Mouse (Mus musculus): ENCODE results near the gene Eapp. TPM values are rescaled to one million over a fixed set of nuclear protein-coding genes. Genes with fewer than 3 reads are reported as not detected.
A peak's percentile ranks its signal among the peaks of the same experiment; 100 is the strongest.
"Not testable (repeated sequence)": the region's sequence is repeated elsewhere in the genome, so short reads cannot be mapped to it uniquely, and the experiment has no call there.

Gene Eapp
- total RNA-seq, 2 experiments from 2014 or later = 27.5 to 33.6 TPM

DNA sequence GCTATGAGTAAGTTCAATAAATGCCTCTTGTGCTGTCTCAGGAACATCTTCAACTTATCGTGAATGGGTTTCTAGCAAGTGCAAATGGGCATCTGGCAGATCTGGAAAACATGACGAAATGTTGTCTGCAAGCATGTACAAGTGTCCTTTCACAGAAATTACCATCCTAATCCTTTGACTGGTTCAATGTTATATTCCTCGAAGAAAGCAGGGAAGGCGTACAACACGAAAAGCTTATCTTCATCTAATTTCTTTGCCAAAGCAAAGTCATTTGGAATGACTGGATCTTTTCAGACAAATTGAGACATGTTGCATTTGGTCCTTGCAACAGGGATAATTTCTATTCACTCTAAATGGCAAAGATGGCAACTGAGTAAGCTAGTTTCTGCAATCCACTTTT lies 6.6 kb downstream of the Eapp start:
- intact Hi-C loops (cut with DNase I) = no loop called here
- DNase-seq = no peak

DNA sequence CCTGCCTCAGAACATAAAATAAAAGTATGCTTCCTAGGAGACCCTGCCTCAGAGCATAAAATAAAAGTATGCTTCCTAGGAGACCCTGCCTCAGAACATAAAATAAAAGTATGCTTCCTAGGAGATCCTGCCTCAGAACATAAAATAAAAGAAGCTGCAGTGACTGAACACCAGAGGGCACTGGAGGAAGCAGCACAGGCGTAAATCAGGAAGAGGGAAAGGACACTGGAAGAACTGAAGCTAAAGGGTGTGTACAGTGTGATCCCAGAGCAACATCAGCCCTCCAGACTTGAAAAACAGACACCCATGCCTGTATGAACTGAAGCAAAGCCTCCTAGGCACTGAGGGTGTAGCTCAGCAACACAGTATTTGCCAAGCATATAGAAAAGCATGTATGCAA lies 12.5 kb downstream of the Eapp start:
- intact Hi-C loops (cut with DNase I) = no loop called here
- peak in 1 of 2 experiments; percentile 15 for DNase-seq

DNA sequence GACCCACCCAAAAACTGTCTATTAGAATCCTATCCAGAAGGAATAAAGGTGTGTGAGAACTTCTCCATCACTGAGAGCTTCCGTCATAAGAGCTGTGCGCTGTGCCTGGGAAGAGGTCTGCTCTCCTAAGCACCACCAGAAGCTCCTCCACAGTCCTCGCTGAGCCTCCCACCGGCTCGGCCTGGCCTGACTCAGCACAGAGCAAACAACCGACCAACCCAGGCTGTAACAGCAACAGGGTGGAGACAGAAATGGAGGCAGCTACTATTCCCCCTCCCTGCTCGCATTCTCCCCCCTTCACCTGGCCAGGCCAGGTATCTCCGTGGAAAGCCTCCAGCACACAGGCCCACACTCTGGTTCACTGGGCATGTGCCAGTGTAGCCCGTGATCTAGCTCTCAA lies 19.0 kb downstream of the Eapp start:
- intact Hi-C loops (cut with DNase I) = no loop called here
- DNase-seq = no peak

DNA sequence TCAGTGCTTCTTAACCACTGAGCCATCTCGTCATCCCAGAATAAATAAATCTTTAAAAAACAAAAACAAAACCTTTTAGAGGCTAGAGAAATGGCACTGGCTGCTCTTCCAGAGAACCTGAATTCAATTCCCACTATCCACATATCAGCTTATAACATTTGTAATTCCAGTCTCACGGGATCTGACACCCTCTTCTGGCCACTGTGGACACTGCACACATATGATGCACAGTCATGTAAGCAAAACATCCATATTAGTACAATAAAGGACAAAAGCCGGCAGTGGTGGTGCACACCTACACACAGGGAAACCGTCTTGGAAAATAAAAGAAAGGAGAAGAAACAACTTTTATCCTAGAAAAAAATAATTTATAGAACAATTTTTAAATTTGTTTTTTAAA lies 20.3 kb downstream of the Eapp start:
- intact Hi-C loops (cut with DNase I) = no loop called here
- no peak for DNase-seq

DNA sequence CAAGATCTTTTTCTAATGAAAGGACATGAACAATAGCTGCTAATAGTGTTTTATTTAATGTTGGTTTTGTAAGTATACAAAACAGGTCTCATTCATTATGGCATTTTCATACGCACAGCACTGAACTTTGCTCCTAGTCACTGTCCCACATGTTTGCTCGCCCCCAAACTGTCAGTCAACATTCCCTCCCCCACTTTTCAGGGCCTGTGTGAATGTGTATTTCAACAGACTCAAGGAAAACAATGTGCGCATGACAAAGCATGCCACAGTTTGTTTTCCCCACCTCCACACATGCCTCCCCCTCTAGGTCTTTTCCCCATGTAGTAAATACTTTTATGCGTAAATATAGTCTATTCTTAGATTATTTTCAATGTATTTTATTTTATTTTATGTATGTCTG lies 24.4 kb downstream of the Eapp start:
- intact Hi-C loops (cut with DNase I) = no loop called here
- no peak for DNase-seq

DNA sequence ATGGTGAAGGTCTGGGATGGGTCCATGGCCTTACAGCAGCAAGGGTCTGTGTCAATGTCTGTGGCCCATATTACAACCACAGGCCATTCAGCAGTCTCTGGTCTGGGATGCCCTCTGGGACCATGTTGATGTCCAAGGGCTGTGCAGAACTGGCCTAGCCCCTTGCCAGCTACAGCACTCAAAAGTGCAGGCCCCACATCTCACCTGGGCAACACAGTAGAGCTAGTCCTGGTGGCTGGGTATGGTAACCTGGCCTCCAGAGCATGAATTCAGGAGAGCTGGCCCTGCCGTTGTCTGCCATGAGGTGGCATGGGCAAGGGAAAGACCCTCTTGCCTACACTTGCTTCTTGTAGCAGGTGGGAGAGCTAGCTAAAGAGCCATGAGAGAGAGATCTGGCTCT lies 27.6 kb downstream of the Eapp start:
- DNase-seq = no peak
- intact Hi-C loops (cut with DNase I) = no loop called here

DNA sequence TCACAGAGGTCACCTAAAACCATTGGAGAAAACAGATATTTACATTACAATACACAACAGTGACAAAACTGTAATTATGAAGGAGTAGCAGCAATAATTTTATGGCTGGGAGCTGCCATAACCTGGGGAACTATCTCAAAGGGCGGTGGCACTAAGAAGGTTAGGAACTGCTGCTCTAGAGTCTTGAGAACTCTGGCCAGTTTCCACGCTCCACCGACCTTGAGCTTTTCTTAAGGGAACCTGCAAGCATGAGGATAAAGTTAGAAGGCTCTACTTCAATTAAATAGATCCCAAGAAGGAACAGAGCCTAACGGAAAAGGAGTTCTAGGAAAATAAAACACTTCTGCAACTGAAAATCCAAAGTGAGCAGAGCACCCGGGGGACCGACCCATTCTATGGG lies 30.2 kb downstream of the Eapp start:
- no peak for DNase-seq
- intact Hi-C loops (cut with DNase I) = no loop called here

DNA sequence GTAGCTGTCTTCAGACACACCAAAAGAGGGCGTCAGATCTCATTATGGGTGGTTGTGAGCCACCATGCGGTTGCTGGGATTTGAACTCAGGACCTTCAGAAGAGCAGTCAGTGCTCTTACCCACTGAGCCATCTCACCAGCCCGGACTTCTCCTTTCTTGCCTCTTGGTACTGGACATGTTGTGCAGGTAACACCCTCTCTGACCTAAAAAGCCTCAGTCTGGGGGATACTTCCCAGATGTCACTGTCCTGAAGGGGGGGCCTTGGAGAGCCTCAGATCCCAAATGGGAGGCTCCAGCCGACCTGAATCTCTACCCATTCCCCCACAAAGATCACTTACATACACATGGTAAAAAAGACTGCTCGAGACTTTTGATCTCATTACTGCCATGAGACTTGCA lies 34.2 kb downstream of the Eapp start:
- DNase-seq; intact Hi-C loops (cut with DNase I): not testable (repeated sequence)

DNA sequence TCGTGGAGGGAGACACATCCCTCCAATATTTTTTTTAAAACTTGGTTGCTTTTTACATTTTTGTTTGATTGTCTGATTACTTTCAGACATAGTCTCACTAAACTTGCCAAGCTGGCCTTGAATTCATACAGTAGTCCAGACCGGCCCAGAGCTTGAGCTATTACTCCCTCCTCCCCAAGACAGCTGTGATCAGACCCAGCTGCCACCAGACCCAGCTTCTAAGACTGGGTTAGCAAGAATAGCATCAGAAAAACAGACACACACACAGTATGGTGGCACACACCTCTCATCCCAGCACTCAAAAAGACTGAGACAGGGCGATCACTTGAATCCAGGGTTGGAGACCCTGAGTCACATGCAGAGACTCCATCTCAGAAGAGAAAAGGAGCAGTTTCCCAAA lies 35.8 kb downstream of the Eapp start:
- DNase-seq = peak; percentile 30 to 33
- intact Hi-C loops (cut with DNase I) = no loop called here

DNA sequence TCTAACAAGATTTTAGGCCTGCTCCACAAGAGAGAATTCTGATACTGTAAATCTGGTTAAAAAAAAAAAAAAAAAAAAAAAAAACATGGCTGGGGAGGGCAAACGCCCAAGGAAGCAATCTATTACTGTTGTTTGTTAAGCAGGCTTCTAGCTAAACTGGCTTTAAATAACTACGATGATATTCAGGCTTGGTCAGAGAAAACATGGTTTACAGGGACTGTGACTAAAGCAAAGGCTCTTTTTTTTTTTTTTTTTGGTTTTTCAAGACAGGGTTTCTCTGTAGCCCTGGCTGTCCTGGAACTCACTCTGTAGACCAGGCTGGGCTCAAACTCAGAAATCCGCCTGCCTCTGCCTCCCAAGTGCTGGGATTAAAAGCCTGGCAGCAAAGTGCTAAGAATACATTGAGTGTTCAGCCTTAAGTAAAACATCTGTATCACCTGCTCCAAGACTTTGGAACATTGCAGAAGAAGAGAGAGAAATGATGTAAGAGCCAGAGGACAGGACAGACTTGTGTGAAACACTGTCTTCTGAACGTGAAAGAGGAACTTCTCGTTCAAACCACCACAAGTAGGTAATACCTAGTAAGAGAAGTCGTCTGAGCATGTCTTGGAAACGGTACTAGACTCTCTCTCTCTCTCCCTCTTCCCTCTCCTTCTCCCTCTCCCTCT lies 37.1 kb downstream of the Eapp start:
- intact Hi-C loops (cut with DNase I) = no loop called here
- DNase-seq = no peak

DNA sequence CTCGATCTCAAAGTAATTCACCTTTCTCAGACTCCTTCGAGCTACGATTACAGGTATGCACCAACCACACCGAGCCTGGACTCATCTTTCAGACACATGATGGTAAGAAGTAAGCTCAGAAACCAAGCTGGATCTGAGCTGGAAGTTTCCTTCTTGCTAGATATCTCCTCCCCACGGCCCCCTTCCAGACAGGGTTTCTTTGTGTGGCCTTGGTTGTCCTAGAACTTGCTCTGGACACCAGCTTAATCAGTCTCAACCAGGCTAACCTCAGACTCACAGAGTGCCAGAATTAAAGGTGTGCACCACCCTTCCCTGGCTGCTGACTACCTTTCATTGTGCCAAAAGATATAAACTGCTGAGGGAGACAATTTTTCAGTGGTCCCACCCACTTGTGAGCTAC lies 37.7 kb downstream of the Eapp start:
- intact Hi-C loops (cut with DNase I) = no loop called here

DNA sequence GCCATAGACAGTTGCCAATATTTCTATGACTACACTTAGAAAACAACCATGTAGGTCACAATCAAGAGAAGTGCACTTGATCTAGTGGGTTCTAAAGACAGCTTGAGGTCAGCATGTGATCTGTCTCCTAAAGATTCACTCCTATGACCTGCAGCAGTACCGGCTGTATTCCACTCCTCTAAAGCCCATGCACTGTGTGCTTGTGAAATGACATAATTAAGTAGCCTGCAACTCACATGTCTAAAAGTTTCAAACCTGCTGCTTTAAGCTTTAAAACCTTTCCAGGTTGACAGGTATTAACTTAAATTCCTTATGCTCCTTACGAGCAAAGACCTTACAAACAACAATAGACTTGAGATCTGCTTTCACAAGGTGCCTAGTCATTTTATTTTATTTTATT lies 38.5 kb downstream of the Eapp start:
- intact Hi-C loops (cut with DNase I) = no loop called here
- no peak for DNase-seq

More for the DNA sequence above, 37.7 kb downstream of the Eapp start:
- no peak for DNase-seq

DNA sequence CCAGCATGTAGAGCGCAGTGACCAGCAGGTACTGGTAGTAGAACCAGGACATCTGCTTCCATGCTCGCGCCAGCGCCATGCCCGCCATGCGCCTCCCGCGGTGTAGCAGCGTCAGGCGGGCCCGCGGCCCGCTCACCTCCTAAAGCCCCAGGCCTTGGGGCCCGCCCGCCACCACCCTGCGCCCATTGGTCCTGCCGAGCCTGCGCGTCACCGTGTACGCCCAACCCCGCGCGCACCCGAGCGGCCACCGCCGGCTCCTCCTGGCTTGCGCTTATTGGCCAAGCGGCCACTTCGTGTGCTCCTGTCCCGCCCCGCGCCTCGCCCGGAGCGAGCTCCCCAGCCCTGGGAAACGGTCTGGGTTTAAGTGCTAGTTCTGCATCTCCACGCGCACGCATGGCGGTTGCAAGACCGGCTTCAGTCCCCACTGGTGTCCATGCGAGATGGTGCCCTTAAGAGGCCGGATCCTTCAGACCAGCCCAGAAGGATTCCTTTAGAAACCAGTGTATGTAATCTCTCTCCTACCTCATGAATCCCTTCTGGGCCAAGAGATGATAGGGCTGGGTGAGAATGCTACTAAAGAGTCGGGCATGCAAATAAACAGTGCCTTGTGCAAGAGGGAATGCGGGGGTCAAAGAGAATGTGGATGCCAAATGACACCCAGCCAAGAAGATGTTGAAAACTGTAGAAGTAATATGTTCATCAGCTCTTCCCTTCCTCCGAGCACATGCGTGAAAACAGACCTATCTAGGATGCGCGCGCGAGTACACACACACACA lies 39.1 kb downstream of the Eapp start, which contains the start of gene Sptssa:
Gene Sptssa (minus strand): TSS at position 178 of the 776 bp plus-strand sequence.
- intact Hi-C loops (cut with DNase I) = no loop called here
- DNase-seq = peak; percentile 96 to 98

DNA sequence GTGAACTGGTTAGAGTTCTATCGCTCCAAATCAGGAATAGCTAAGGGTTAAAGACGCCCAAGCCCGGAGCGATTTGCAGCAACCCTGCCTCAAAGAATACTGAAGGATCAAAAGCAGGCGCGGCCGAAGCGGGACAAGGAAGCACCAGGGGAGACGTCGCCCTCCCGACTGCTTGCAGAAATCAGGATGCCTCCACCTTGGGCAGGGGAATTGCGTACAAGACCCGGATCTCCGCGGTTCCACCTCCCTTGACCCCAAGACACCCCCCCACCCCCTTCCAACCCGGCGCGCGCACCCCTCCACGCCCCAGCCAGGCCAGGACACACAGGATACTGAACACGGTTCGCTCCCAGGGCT lies 39.7 kb downstream of the Eapp start:
- DNase-seq = no peak
- intact Hi-C loops (cut with DNase I) = no loop called here

DNA sequence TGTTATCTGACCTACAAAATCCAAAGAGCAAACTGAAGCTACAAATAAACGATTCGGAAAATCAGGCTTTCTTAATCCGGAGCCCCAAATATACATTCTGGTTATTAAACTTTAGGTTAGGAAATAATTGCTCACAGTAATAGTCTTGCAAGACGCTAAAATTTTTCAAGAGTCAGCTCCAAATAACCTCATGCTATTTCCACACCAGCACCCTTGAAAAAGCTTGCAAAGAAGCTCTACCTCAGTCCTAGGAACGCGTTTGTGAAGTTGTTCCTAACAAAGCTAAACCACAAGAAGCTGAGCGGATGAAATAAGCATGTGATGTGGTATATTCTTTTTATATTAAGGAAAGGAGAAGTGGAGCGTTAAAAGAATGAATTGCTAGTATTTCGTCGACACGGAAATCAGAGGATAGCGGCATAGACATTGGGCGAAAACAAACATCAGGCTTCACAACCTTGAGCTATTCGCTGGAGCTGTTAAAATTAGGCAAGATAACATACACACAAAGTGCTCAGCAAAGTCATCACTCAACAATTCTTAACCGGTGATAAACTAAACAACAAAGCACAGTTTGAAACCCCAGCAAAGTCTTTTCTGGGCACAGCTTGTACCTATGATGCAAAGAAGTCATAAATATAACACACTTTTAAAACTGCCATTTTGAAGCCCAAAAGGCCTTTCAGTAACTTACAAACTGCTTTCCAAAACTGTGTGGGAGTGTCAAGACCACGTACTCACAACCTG lies 40.2 kb downstream of the Eapp start:
- intact Hi-C loops (cut with DNase I) = no loop called here
- DNase-seq = no peak

DNA sequence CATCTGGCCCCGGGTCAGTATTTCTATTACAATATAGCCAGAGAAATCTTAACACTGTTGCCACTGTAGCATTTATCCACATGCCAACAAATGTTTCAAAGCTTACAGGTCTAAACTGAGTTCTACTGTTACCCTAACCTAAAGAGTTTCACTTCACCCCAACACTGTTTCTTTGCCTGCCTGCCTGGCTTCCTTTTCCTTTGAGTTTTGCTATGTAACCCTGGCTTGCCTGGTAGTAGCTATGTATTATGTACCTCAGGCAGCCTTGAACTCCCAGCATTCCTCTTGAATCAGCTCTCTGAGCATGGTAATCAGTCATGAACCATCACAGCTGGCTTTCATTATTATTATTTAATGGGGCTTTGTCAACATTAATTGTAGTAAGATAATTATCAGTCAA lies 41.0 kb downstream of the Eapp start:
- intact Hi-C loops (cut with DNase I) = no loop called here

DNA sequence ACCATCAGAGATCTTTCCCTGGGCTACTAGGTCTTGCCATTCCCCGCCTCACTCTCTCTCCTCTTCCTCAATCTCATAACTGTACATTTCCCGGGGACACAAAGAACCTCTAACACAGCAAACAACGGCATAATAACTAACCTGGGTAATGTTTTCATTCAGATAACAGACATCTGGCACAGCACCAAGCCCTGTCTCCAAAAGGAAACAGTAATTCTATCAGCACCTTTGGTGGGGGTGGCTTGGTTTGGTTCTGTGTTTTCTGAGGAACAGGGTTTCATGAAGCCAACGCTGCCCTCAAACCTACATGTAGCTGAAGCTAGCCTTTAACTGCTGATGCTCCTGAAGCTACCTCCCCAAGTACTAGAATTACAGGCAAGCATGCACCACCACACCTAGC lies 41.6 kb downstream of the Eapp start:
- intact Hi-C loops (cut with DNase I) = no loop called here
- peak; percentile 19 to 36 for DNase-seq

More for the DNA sequence above, 41.0 kb downstream of the Eapp start:
- DNase-seq = peak in 1 of 2 experiments; percentile 12

DNA sequence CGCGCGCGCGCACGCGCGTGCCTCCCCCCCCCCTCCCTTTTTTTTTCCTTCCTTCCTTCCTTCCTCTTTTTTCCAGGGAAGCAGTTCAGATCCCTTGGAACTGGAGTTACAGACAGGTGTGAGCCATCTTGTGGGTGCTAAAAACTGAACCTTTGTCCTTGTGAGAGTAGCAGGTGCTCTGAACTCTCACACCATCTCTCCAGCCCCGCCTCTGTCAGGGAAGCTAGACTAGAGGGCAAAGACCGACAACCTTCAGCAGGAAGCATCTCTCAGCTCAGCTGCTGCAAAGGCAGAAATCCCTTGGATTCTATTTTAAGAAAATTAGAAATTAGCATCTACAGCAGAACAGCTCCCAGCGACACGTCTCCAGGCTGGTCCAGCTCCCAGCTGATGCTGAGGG lies 43.4 kb downstream of the Eapp start:
- intact Hi-C loops (cut with DNase I) = no loop called here
- no peak for DNase-seq

DNA sequence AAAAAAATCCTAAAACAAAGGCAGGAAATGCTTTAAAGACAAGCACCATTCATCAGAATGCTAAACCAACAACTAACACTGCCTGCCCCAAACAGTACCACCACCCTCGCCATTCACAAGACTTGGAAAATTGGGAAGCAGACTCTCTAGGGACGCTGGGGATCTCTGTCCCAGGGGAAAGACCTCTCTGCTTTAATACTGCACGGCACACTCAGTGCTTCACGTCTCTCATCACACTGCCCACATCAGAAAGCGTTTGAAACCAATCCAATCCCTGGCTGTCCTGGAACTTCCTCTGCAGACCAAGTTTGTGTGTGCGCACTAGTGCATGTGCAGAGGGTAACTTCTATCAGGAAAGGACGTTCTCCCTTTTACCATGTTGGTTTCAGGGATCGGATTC lies 43.9 kb downstream of the Eapp start:
- intact Hi-C loops (cut with DNase I) = no loop called here
- DNase-seq = peak; percentile 13 to 18

DNA sequence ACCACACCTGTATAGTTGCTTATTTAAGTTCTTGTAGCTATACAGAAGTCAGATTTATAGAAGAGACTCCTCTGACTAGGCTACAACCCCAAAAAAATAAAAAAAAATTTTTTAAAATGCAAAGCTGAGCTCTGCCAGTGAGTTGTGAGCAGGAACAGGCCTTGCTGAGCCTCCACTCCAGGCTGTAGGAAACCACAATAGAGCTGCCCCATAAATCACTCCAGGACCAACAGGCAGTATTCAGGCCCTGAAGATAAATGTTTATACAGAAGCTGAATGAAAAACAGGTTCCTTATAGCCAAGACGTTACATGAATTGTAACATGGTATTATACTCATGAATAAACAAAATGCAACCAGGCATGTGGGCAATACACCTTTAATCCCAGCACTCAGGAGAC lies 44.5 kb downstream of the Eapp start:
- intact Hi-C loops (cut with DNase I) = no loop called here
- DNase-seq = no peak

DNA sequence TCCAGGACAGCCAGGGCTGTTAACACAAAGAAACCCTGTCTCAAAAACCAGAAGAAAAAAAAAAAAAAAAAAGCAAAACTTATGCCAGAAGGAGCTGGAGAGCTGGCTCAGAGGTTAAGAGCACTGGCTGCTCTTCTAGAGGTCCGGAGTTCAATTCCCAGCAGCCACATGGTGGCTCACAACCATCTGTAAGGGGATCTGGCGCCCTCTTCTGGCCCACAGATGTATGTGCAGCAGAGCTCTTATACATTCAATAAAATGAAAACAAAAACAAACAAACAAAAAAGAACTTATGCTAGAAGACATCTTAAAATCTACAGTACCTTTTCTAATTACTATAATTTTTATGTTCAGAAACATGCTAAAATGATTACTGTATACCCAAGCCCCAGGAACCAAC lies 50.8 kb downstream of the Eapp start:
- no peak for DNase-seq
- intact Hi-C loops (cut with DNase I) = no loop called here
